8 mouse cellular contexts compared by ENCODE assay signal in genomic region chr7:16816078-16816474, GRCm38 (mm10). TPM values are rescaled to one million over a fixed set of nuclear protein-coding genes. Genes with fewer than 3 reads are reported as not detected.
A peak's percentile ranks its signal among the peaks of the same experiment; 100 is the strongest.
DNase-seq lines count a peak whose midpoint lies in the region; ATAC-seq and TF ChIP-seq lines count a peak whose summit lies in the region.

No protein-coding gene starts in this region.

- H3K4me2 ChIP-seq in embryonic facial prominence, embryonic 14.5 days (ENCODE audit: low read depth, low read length) = peak overlapping the region; percentile 83
- peak overlapping the region; percentile 92 for H3K4me2 ChIP-seq in kidney, embryonic 14.5 days (replicated peaks; ENCODE audit: low read depth, low read length)
- peak overlapping the region; percentile 95 for H3K4me2 ChIP-seq in liver, embryonic 12.5 days
- H3K4me2 ChIP-seq in stomach, embryonic 16.5 days (ENCODE audit: low read depth, low read length) = peak overlapping the region; percentile 97

- TF ChIP-seq POLR2A in bone marrow macrophage, adult 2 months (IDR thresholded peaks at IDR 0.05; ENCODE audit: borderline replicate concordance, low read depth, low read length) = no peak

- H3K9ac ChIP-seq in embryonic facial prominence, embryonic 14.5 days (ENCODE audit: low read depth, low read length) = peak overlapping the region; percentile 100
- peak overlapping the region; percentile 92 for H3K9ac ChIP-seq in kidney, embryonic 14.5 days (ENCODE audit: low read depth, low read length)
- peak overlapping the region; percentile 99 for H3K9ac ChIP-seq in liver, embryonic 12.5 days
- H3K9ac ChIP-seq in stomach, embryonic 16.5 days (ENCODE audit: low read length) = peak overlapping the region; percentile 100

- H3K4me3 ChIP-seq in bone marrow macrophage, adult 2 months (ENCODE audit: insufficient read depth, low read length) = peak overlapping the region; percentile 96
- peak overlapping the region; percentile 99 for H3K4me3 ChIP-seq in embryonic facial prominence, embryonic 14.5 days (ENCODE audit: low read depth, low read length)
- peak overlapping the region; percentile 71 for H3K4me3 ChIP-seq in kidney, embryonic 14.5 days (ENCODE audit: low read length)
- peak overlapping the region; percentile 92 for H3K4me3 ChIP-seq in liver, embryonic 12.5 days
- peak overlapping the region; percentile 89 for H3K4me3 ChIP-seq in stomach, embryonic 16.5 days (replicated peaks; ENCODE audit: low read length)

- WGBS in embryonic facial prominence, embryonic 14.5 days = under 1% methylated on average over 12 of the region's 55 CpGs
- WGBS in kidney, embryonic 14.5 days = 1% methylated on average over 47 of the region's 55 CpGs
- 1% methylated on average over 53 of the region's 55 CpGs for WGBS in liver, embryonic 12.5 days (ENCODE audit: insufficient replicate concordance)
- under 1% methylated on average over 38 of the region's 55 CpGs for WGBS in stomach, embryonic 16.5 days

- ATAC-seq in embryonic facial prominence, embryonic 14.5 days (ENCODE audit: low read depth) = peak; percentile 85
- ATAC-seq in kidney, embryonic 14.5 days (ENCODE audit: low FRiP score, low TSS enrichment) = peak; percentile 75
- peak; percentile 70 for ATAC-seq in liver, embryonic 12.5 days
- peak; percentile 87 for ATAC-seq in stomach, embryonic 16.5 days (ENCODE audit: insufficient read depth, low FRiP score)

- H3K9me3 ChIP-seq in embryonic facial prominence, embryonic 14.5 days (ENCODE audit: control insufficient read depth, low read length) = no peaks in the 10 kb centered on the region
- no peaks in the 10 kb centered on the region for H3K9me3 ChIP-seq in kidney, embryonic 14.5 days (ENCODE audit: control insufficient read depth, low read length)
- H3K9me3 ChIP-seq in liver, embryonic 12.5 days (replicated peaks) = no peaks in the 10 kb centered on the region
- H3K9me3 ChIP-seq in stomach, embryonic 16.5 days (replicated peaks; ENCODE audit: control insufficient read depth, low read length) = no peaks in the 10 kb centered on the region

- H3K36me3 ChIP-seq in embryonic facial prominence, embryonic 14.5 days (ENCODE audit: control insufficient read depth, insufficient read depth, low read length) = peaks cover 13% of the 10 kb centered on the region; the same call in 1 of the 2 replicates
- H3K36me3 ChIP-seq in kidney, embryonic 14.5 days (ENCODE audit: control insufficient read depth, insufficient read depth, low read length) = peaks cover 7% of the 10 kb centered on the region; the same call in 1 of the 2 replicates
- H3K36me3 ChIP-seq in liver, embryonic 12.5 days = peaks cover 36% of the 10 kb centered on the region
- H3K36me3 ChIP-seq in stomach, embryonic 16.5 days (ENCODE audit: control insufficient read depth, insufficient read depth, low read length) = 0 out of 2 replicates have a peak, but pooled peaks cover 3% of the 10 kb centered on the region

- peaks cover 35% of the 10 kb centered on the region for H3K4me1 ChIP-seq in bone marrow macrophage, adult 2 months (ENCODE audit: control insufficient read depth, insufficient read depth, low read length)
- peaks cover 38% of the 10 kb centered on the region for H3K4me1 ChIP-seq in embryonic facial prominence, embryonic 14.5 days (ENCODE audit: control insufficient read depth, insufficient read depth, low read length)
- peaks cover 43% of the 10 kb centered on the region for H3K4me1 ChIP-seq in kidney, embryonic 14.5 days (ENCODE audit: control insufficient read depth, insufficient read depth, low read length)
- peaks cover 58% of the 10 kb centered on the region for H3K4me1 ChIP-seq in liver, embryonic 12.5 days
- H3K4me1 ChIP-seq in stomach, embryonic 16.5 days (ENCODE audit: control insufficient read depth, insufficient read depth, low read length) = peaks cover 40% of the 10 kb centered on the region

- peak; percentile 89 for DNase-seq in CD4-positive, CD25-positive, alpha-beta regulatory T cell, adult 2 months (ENCODE audit: low read depth, low spot score)
- DNase-seq in embryonic facial prominence, embryonic 14.5 days (ENCODE audit: low spot score) = peak; percentile 93
- peak; percentile 77 to 86 for DNase-seq in heart, adult 9 months (ENCODE audit: low spot score in 2 of 2)
- DNase-seq in neural tube, embryonic 10.5 days (ENCODE audit: extremely low spot score, low spot score) = peak; percentile 79

- TF ChIP-seq CTCF in bone marrow macrophage, adult 2 months (IDR thresholded peaks at IDR 0.05; ENCODE audit: low read depth, low read length) = no peak

- peaks cover 9% of the 10 kb centered on the region for H3K27me3 ChIP-seq in embryonic facial prominence, embryonic 14.5 days (replicated peaks; ENCODE audit: control insufficient read depth, insufficient read depth, low read length)
- H3K27me3 ChIP-seq in kidney, embryonic 14.5 days (ENCODE audit: control insufficient read depth, insufficient read depth, low read length) = peaks cover 12% of the 10 kb centered on the region
- peaks cover 18% of the 10 kb centered on the region for H3K27me3 ChIP-seq in liver, embryonic 12.5 days (replicated peaks)
- peaks cover 4% of the 10 kb centered on the region; the same call in 1 of the 2 replicates for H3K27me3 ChIP-seq in stomach, embryonic 16.5 days (ENCODE audit: control insufficient read depth, insufficient read depth, low read length)

- peak overlapping the region; percentile 46 for H3K27ac ChIP-seq in bone marrow macrophage, adult 2 months (ENCODE audit: insufficient read depth, low read depth, low read length)
- peak overlapping the region; percentile 99 for H3K27ac ChIP-seq in embryonic facial prominence, embryonic 14.5 days (replicated peaks; ENCODE audit: low read depth, low read length)
- peak overlapping the region; percentile 90 for H3K27ac ChIP-seq in kidney, embryonic 14.5 days (ENCODE audit: low read depth, low read length)
- peak overlapping the region; percentile 94 for H3K27ac ChIP-seq in liver, embryonic 12.5 days
- H3K27ac ChIP-seq in stomach, embryonic 16.5 days (ENCODE audit: low read length) = peak overlapping the region; percentile 95

RNA-seq across cellular contexts. Expression of gene Strn4, which starts 0.4 kb away (rescaled TPM):
- 56.6 and 58.1 TPM in 2 replicates for polyA plus RNA-seq in bone marrow macrophage, adult 2 months (2012; ENCODE audit: insufficient read depth, insufficient read length, missing spikeins)
- polyA plus RNA-seq in embryonic facial prominence, embryonic 14.5 days (2014; fragmentation: Nextera tagmentation; extraction: Ambion mirVana) = 97.4 and 107 TPM in 2 replicates
- 75.5 and 111 TPM in 2 replicates for polyA plus RNA-seq in kidney, embryonic 14.5 days (2014; fragmentation: Nextera tagmentation; extraction: Ambion mirVana)
- polyA plus RNA-seq in liver, embryonic 12.5 days (2016; fragmentation: Nextera tagmentation; extraction: Ambion mirVana) = 61.3 and 63.2 TPM in 2 replicates
- polyA plus RNA-seq in stomach, embryonic 16.5 days (2015; fragmentation: Nextera tagmentation; extraction: Ambion mirVana) = 68.5 and 80.0 TPM in 2 replicates

RNA-seq across cellular contexts. Expression of gene Fkrp, which starts 0.5 kb away (rescaled TPM):
- polyA plus RNA-seq in bone marrow macrophage, adult 2 months (2012; ENCODE audit: insufficient read depth, insufficient read length, missing spikeins) = 21.9 and 25.1 TPM in 2 replicates
- polyA plus RNA-seq in embryonic facial prominence, embryonic 14.5 days (2014; fragmentation: Nextera tagmentation; extraction: Ambion mirVana) = 28.2 and 28.6 TPM in 2 replicates
- 23.6 and 31.1 TPM in 2 replicates for polyA plus RNA-seq in kidney, embryonic 14.5 days (2014; fragmentation: Nextera tagmentation; extraction: Ambion mirVana)
- 14.9 and 16.0 TPM in 2 replicates for polyA plus RNA-seq in liver, embryonic 12.5 days (2016; fragmentation: Nextera tagmentation; extraction: Ambion mirVana)
- 18.1 and 21.4 TPM in 2 replicates for polyA plus RNA-seq in stomach, embryonic 16.5 days (2015; fragmentation: Nextera tagmentation; extraction: Ambion mirVana)

RNA-seq across cellular contexts. Expression of gene Prkd2, which starts 26.6 kb away (rescaled TPM):
- polyA plus RNA-seq in bone marrow macrophage, adult 2 months (2012; ENCODE audit: insufficient read depth, insufficient read length, missing spikeins) = 9.8 and 11.2 TPM in 2 replicates
- polyA plus RNA-seq in embryonic facial prominence, embryonic 14.5 days (2014; fragmentation: Nextera tagmentation; extraction: Ambion mirVana) = 14.4 and 16.5 TPM in 2 replicates
- polyA plus RNA-seq in kidney, embryonic 14.5 days (2014; fragmentation: Nextera tagmentation; extraction: Ambion mirVana) = 10.9 and 15.7 TPM in 2 replicates
- polyA plus RNA-seq in liver, embryonic 12.5 days (2016; fragmentation: Nextera tagmentation; extraction: Ambion mirVana) = 4.4 and 4.7 TPM in 2 replicates
- 11.1 and 11.8 TPM in 2 replicates for polyA plus RNA-seq in stomach, embryonic 16.5 days (2015; fragmentation: Nextera tagmentation; extraction: Ambion mirVana)

RNA-seq across cellular contexts. Expression of gene Slc1a5, which starts 34.9 kb away (rescaled TPM):
- polyA plus RNA-seq in bone marrow macrophage, adult 2 months (2012; ENCODE audit: insufficient read depth, insufficient read length, missing spikeins) = 24.9 and 25.0 TPM in 2 replicates
- 26.5 and 27.5 TPM in 2 replicates for polyA plus RNA-seq in embryonic facial prominence, embryonic 14.5 days (2014; fragmentation: Nextera tagmentation; extraction: Ambion mirVana)
- polyA plus RNA-seq in kidney, embryonic 14.5 days (2014; fragmentation: Nextera tagmentation; extraction: Ambion mirVana) = 30.2 and 36.1 TPM in 2 replicates
- polyA plus RNA-seq in liver, embryonic 12.5 days (2016; fragmentation: Nextera tagmentation; extraction: Ambion mirVana) = 127 and 128 TPM in 2 replicates
- 43.1 and 46.6 TPM in 2 replicates for polyA plus RNA-seq in stomach, embryonic 16.5 days (2015; fragmentation: Nextera tagmentation; extraction: Ambion mirVana)

RNA-seq across cellular contexts. Expression of gene Dact3, which starts 59.0 kb away (rescaled TPM):
- polyA plus RNA-seq in bone marrow macrophage, adult 2 months (2012; ENCODE audit: insufficient read depth, insufficient read length, missing spikeins) = 1.2 and 1.3 TPM in 2 replicates
- 7.2 and 7.6 TPM in 2 replicates for polyA plus RNA-seq in embryonic facial prominence, embryonic 14.5 days (2014; fragmentation: Nextera tagmentation; extraction: Ambion mirVana)
- 5.1 and 6.4 TPM in 2 replicates for polyA plus RNA-seq in kidney, embryonic 14.5 days (2014; fragmentation: Nextera tagmentation; extraction: Ambion mirVana)
- 1.5 TPM in 2 replicates for polyA plus RNA-seq in liver, embryonic 12.5 days (2016; fragmentation: Nextera tagmentation; extraction: Ambion mirVana)
- 2.3 TPM in 2 replicates for polyA plus RNA-seq in stomach, embryonic 16.5 days (2015; fragmentation: Nextera tagmentation; extraction: Ambion mirVana)

Comparison
In these comparisons a context has a peak if more than half of its experiments do, and no peak if none do; other contexts are left out.
1. Peak in every context shown above with its lines: DNase-seq, ATAC-seq, H3K4me3 ChIP-seq and H3K27ac ChIP-seq.
2. H3K27ac ChIP-seq: peak in every context shown above with its lines; median percentile 99 in embryonic facial prominence, embryonic 14.5 days; 95 in stomach, embryonic 16.5 days; 94 in liver, embryonic 12.5 days; 90 in kidney, embryonic 14.5 days; 46 in bone marrow macrophage, adult 2 months.